Mouse (Mus musculus) ovary, adult 18-20 months (tissue): ENCODE measurements around the gene A130010J15Rik.

Source experiments
- DNase-seq: peaks from one replicate; pipeline ENCODE4 v3.0.0; 2022; ENCODE audit warnings: low spot score, mixed read lengths

Gene A130010J15Rik

DNA sequence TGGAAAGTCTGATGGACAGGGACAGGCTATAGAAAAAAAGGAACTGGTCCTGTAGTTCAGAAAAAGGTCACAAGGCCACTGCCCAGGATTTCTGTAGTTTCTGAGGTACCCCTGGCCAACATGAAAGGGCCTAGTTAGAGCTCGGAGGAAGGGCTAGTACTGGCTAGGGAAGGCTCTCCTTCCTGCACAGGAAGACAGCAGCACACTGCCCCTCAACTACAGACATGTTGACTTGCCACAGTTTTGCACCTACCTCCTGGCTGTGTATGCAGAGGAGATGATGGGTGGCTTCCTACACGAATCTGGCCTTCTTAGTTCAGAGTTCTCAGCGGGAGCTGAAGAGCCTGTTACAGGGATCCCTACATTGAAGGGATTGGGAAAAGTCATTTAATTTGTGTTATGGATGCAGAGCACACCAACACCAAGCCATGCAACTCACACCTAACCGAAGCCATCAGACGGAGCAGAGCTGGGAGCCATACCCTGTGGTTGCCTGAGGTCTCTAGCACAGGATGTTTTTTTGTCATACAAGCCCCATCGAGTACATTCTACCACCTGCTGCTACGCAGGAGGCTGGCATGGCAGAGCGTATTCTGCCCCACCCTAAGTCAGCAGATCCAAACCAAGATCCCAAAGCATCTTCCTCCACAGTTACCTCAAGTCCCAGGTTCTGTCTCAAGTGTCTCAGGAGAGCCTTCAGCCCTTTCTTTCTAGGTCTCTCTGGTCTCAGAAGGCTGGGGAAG is 33.0 kb downstream of the A130010J15Rik start:
- DNase-seq: no peak

DNA sequence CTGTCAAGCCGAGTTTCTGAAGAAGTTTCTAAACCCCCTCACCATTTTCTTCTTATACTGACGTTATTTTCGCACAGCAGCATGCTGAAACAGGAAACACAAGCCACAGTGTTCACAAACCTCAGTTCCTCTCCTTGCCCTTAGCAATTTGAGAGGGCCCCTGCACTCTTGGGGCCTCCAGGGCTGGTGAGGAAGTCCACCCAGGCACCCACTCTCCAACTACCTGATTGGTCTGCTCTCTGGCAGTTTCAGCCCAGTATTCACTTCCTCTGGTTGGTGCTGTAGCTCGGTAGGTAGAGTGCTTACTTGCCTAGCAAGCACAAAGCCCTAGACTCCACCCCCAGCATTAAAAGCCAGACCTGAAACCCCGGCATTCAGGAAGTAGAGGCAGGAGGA is 33.5 kb downstream of the A130010J15Rik start, which contains the start of gene Traf3ip3:
TSS of gene Traf3ip3 (minus strand) at position 321 of the 396 bp plus-strand sequence.
- no peak for DNase-seq

DNA sequence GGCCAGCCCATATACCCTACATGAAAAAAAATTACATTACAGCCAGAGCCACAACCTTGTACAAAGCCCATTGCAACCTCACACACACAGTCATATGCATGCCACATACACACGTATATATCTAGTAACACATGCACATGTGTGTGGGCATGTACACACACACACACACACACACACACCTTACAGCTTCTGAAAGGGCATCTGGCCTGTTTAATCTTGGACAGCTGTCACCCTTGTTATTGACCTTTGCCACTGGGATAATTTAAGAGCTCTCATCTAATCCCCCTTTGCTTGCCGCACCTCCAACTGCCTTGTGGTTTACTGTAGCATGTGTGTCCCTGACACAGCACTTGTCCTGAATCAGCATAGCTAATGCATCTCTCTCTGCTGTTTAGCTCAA is 36.0 kb downstream of the A130010J15Rik start:
- no peak for DNase-seq

DNA sequence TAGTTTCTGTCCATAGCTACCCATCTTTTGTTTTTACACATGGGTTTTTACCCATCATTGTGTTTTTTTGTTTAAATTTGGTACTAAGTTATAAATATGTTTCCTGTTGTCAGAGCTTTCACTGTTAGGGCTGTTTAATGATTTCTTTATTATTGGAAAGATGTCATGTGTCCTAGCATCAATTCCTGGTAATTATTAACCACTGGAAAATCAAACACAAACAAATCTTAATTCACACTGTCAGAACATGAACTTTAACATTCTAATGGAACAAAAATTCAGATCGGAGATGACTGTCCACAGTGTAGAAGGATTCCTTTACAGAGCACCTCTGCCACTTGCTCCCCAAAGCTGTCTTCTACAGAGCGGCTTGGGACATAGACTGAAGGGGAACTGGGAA is 37.6 kb downstream of the A130010J15Rik start:
- no peak for DNase-seq

DNA sequence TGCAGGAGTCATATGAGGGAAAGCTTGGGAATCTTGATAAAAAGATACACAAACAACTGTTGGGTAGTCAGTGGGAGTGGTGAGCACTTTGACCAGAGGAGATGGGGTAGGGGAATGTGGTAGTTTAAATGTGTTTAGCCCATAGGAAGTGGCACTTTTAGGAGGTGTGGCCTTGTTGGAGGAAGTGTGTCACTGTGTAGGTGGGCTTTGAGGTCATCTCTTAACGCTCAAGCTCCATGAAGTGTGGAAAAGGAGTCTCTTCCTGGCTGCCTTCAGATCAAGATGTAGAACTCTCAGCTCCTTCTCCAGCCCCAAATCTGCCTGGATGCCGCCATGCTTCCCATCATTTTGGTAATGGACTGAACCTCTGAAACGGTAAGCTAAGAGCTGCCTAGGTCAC is 39.7 kb downstream of the A130010J15Rik start, which contains the start of gene Lamb3:
TSS of gene Lamb3 (plus strand) at position 197 of the 400 bp plus-strand sequence.
- DNase-seq: no peak

DNA sequence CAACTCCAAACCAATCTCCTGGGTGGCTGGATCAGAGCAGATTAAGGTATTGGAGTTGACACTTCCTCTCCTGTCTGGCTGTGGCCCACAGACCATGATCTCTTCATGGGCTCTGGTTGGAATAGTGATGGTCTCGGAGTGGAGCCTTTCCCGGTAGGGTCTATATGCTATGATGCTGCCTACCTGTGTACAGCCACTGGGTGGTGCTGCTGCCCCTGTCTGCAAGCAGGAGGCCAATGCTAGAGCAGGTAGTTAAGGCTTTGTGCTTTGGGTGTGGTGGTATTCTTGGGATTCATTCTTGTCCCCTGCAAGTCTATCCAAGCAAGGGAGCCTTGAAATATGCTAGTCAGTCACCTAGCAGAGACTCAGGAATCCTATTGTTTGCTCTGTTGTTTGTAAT is 40.3 kb downstream of the A130010J15Rik start:
- DNase-seq: no peak

DNA sequence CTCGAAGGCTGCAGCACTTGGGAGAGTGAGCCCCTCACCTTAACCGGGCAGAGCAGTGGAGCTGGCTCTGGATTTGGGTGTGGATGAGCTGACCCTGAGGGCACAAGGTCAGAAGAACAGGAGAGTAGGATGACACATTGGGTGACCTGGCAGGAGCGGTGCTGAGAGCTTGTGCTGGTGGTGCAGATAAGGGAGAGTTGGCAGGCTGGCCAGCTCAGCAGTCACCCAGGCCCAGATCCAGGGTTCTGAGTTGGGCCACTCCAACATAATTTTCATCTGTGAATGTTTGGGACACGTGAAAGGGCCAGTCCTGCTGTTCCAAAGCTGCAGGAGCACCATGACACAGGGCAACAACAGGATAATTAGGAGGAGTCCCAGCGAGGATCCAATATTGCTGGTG is 43.5 kb downstream of the A130010J15Rik start:
- DNase-seq: no peak

DNA sequence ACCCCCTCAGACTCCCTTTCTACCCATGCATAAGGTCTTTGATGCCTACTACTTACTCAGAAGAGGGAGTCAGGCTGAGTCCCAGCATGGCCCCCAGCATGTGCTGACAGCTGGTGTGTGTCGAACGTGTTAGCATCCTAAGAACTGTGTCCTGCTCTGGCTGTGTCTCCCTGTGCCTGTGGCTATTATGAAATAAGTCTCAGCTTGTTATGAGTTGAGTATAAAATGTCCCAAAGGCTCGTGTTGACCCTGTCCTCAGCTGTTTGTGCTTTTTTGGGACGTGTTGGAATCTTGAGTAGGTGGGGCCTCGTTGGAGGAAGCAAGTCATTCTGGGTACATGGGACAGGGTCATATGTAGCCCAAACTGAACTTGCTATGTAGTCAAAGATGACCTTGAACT is 46.2 kb downstream of the A130010J15Rik start:
- no peak for DNase-seq

DNA sequence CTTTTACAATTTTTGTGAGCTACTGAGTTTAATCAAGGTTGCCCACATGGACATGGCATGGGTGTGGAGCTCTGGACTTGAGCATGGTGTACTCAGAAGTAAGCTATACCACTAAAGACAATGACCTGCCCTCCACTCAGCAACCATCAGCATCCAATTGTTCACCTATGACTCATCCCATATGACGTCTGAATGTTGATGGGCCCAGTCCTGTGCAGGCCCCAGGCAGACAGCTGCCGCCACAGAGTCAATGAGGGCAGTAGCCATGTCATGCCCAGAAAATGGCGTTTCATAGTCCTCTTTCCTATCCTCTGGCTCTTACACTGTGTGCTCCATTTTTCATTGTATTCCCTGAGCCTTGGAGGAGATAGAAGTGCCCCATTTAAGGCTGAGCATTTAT is 48.2 kb downstream of the A130010J15Rik start:
- no peak for DNase-seq

DNA sequence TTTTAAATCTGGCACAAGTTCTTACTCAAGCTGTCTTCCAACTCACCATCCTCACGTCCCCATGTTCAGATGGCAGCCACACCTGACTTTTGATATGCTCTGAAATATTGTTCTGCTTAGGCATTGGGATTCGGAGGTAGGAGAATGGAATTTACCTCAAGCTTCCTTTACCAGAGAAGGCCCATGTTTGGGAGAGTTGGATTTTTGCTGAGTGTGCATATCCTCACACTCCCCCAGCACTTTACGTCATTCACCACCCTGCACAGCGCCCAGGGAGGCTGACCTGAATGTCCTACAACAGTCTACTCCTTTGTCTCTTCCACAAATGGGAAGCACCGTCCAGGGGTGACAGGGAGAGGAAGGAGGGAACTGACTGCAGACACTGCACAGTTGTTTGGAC is 52.6 kb downstream of the A130010J15Rik start:
- DNase-seq: no peak

DNA sequence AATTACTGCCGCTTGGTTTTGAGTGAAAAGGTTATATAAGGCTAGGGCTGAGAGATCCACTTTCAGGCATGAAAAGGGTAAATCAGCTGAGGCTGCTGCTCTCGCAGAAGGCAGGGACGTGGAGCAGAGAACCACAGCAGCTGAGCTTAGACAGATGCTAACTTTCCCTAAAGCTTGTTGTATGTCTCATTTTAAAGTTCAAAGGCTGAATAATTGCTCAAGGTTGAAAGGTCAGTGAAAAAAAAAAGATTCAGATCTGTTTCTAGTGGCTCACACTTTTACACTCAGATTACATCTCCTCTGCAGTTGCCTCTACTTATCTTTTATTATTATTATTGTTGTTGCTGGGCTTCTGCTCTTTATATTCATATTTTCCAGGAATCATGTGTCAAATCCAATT is 57.7 kb downstream of the A130010J15Rik start:
- no peak for DNase-seq

DNA sequence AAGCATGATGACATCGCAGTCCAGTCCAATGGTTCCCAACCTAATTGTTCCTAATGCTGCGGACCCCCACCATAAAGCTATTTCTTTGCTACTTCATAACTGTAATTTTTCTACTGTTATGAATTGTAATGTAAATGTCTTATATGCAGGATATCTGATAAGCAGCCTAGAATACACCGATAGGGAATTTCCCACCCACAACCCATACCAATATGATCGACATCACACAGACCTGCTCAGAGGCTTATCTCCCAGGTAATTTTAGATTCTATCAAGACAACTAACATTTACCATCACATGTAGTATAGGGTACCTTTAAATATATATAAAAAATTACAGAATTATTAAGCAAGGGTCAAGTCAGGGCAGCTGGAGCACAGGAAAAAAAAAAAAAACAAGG is 58.3 kb downstream of the A130010J15Rik start:
- DNase-seq: no peak

DNA sequence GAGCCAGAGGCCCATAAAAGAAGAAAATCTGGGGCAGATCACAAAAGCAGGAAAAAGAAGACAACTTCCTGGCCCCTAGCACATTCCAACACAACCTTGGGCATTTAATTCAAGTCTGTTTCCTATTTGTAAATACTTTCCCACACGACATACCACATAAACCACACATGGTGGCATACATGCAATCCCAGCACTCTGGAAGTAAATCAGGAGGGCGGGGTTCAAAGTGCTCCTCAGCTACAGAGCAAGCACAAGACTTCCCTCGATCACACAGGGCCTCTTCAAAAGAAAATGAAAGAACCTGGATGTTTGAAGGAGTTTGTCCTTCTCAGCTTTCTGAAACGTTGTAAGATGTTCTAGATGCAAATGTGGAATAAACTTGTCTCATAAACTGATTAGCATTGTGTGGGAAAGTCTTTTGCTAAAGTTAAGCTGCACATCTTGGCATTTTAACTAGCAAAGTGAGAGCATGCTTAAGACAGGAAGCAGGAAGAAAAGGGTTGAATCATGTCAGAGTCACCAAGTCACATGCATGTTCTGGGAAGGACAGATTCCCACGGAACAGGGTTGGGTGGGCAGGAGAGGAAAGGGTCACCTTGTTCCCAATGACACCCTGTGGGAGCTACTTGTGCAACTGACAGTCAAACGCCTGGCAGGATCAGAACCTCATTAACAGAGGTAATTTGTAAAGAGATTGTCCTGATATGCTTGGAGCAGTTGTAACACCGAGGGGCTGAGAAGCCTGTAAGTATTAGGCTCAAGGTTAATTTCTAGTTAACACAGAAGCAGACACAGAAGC is 59.1 kb downstream of the A130010J15Rik start:
- DNase-seq: no peak
